Mouse (Mus musculus): ENCODE measurements around the gene F2. TPM values are rescaled to one million over a fixed set of nuclear protein-coding genes. Genes with fewer than 3 reads are reported as not detected.

Gene F2
- polyA plus RNA-seq, 1 experiment from 2014 or later: 0.72 TPM

GRCm38 (mm10) chr2:91645811-91646210, 9.6 kb upstream of the F2 start:
- H3K4me1 ChIP-seq: peaks cover 11% of the 10 kb centered on the region
- no peak overlapping the region for H3K27ac ChIP-seq (replicated peaks)
- H3K27me3 ChIP-seq (replicated peaks): no peaks in the 10 kb centered on the region
- WGBS: 93% methylated on average over 11 of the region's 11 CpGs
- no peak for ATAC-seq (ENCODE audit: extremely low read depth, insufficient number of reproducible peaks, low FRiP score, low TSS enrichment)
- peaks cover 61% of the 10 kb centered on the region for H3K36me3 ChIP-seq
- no peak overlapping the region for H3K4me2 ChIP-seq
- H3K9me3 ChIP-seq: no peaks in the 10 kb centered on the region
- H3K4me3 ChIP-seq: no peak overlapping the region
- H3K9ac ChIP-seq: no peak overlapping the region

DNA sequence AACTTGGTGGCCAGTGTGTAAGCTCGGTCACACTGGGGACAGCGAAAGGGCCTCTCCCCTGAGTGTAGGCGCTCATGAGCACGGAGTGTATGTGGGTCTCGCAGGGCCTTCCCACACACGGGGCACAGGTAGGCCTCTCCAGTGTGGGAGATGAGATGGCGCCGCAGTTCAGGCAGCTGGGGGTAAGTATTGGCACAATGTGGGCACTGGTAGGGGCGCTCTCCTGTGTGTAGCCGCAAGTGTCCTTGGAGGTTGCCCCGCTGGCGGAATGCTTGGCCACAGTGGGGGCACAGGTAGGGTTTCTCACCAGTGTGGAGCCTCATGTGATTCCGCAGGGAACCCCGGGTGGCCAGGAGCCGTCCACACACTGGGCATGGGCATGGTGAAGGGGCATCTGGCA, 9.1 kb upstream of the F2 start:
- Histone ChIP-seq H3K4me1 (peaks cover 9% of the 10 kb centered on the region), H3K4me2 (no peak overlapping the region), H3K36me3 (peaks cover 61% of the 10 kb centered on the region), H3K9me3 (no peaks in the 10 kb centered on the region), H3K27ac (replicated peaks) (no peak overlapping the region), H3K9ac (no peak overlapping the region), H3K27me3 (replicated peaks) (no peaks in the 10 kb centered on the region), H3K4me3 (no peak overlapping the region)
- ATAC-seq (ENCODE audit: extremely low read depth, insufficient number of reproducible peaks, low FRiP score, low TSS enrichment): no peak
- 94% methylated on average over 15 of the region's 15 CpGs for WGBS

DNA sequence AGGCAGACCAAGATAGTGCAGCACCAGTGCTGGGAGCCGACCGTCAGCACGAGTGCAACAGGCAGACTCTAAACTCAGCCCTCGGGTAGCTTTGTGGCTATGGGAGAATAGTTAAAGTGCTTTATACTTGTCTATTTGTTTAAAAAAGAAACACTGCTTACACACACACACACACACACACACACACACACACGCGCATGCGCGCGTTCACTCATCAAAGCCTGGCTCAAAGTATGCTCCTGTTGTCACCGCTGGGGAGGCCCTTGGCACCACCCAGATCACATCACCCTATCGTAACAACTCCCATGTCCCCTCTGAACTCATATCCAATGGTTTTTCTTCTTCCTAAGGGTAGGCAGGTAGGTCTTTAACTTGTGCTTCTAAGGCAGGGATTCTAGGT, 7.8 kb upstream of the F2 start:
- no peak overlapping the region for H3K4me3 ChIP-seq
- WGBS: 92% methylated on average over 11 of the region's 11 CpGs
- H3K36me3 ChIP-seq: peaks cover 61% of the 10 kb centered on the region
- H3K9ac ChIP-seq: no peak overlapping the region
- no peak overlapping the region for H3K4me2 ChIP-seq
- H3K4me1 ChIP-seq: peaks cover 7% of the 10 kb centered on the region
- no peak overlapping the region for H3K27ac ChIP-seq (replicated peaks)
- no peaks in the 10 kb centered on the region for H3K27me3 ChIP-seq (replicated peaks)
- H3K9me3 ChIP-seq: no peaks in the 10 kb centered on the region
- ATAC-seq (ENCODE audit: extremely low read depth, insufficient number of reproducible peaks, low FRiP score, low TSS enrichment): no peak

DNA sequence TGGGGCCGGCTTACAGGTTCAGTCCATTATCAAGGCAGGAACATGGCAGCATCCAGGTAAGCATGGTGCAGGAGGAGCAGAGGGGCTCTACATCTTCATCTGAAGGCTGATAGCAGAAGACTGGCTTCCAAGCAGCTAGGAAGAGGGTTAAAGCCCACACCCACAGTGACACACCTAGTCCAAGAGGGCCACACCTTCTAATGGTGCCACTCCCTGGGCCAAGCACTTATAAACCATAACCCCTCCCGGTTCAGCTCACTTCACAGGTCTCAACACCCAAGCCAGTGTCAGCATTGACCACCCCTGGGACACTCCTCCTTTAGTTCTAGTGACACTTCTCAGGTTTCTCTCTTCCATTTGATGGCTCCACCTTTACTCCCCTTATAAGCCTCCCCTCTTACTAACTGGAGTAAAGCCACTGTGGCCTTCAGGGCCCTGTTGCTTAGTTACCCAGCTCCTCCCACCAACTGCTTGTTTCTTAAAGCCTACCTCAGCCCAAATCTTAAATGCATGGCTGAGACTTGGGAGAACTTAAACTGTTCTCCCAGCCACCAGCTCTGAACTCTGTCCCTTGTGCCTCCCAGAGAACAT, 6.7 kb upstream of the F2 start:
- Histone ChIP-seq H3K9me3 (no peaks in the 10 kb centered on the region), H3K27ac (replicated peaks) (no peak overlapping the region), H3K4me1 (no peaks in the 10 kb centered on the region), H3K4me2 (no peak overlapping the region), H3K27me3 (replicated peaks) (no peaks in the 10 kb centered on the region), H3K36me3 (peaks cover 59% of the 10 kb centered on the region), H3K4me3 (no peak overlapping the region), H3K9ac (no peak overlapping the region)
- ATAC-seq (ENCODE audit: extremely low read depth, insufficient number of reproducible peaks, low FRiP score, low TSS enrichment): no peak
- 64% methylated on average over 2 of the region's 2 CpGs for WGBS

DNA sequence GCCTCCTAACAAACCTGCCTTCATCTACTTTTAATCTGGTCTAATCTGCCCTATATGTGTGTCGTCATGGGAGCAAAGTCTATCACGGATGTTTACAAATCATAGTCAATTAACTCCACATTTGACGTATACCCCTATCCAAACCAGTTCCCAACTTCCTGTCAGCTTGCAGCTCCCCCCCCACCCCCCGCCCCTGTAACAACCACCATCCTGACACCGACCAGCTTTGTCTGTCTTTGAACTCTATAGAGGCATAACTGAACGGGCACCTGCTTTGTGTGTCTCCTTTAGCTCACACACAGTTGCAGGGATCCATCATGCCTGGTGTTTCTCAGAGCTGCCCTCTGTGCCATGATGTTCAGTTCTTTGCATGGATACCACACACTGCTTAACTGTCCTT, 2.7 kb upstream of the F2 start:
- H3K4me1 ChIP-seq: no peaks in the 10 kb centered on the region
- H3K36me3 ChIP-seq: peaks cover 19% of the 10 kb centered on the region
- H3K9me3 ChIP-seq: no peaks in the 10 kb centered on the region
- H3K27ac ChIP-seq (replicated peaks): no peak overlapping the region
- H3K4me2 ChIP-seq: no peak overlapping the region
- WGBS: 69% methylated on average over 6 of the region's 6 CpGs
- no peak overlapping the region for H3K4me3 ChIP-seq
- H3K27me3 ChIP-seq (replicated peaks): no peaks in the 10 kb centered on the region
- no peak overlapping the region for H3K9ac ChIP-seq
- ATAC-seq (ENCODE audit: extremely low read depth, insufficient number of reproducible peaks, low FRiP score, low TSS enrichment): no peak

- no peak overlapping the region for H3K4me3 ChIP-seq
- ATAC-seq (ENCODE audit: extremely low read depth, insufficient number of reproducible peaks, low FRiP score, low TSS enrichment): no peak; the same call in 1 of the 2 replicates
- 72% methylated on average over 5 of the region's 5 CpGs for WGBS
- no peaks in the 10 kb centered on the region for H3K36me3 ChIP-seq
- no peak overlapping the region for H3K4me2 ChIP-seq
- H3K9ac ChIP-seq: no peak overlapping the region
- no peak overlapping the region for H3K27ac ChIP-seq (replicated peaks)
- H3K27me3 ChIP-seq (replicated peaks): no peaks in the 10 kb centered on the region
- no peaks in the 10 kb centered on the region for H3K4me1 ChIP-seq
- H3K9me3 ChIP-seq: no peaks in the 10 kb centered on the region
These were observed 619 bp upstream of the F2 start for GRCm38 (mm10) chr2:91636727-91637338.

- Histone ChIP-seq H3K36me3 (no peaks in the 10 kb centered on the region), H3K9me3 (no peaks in the 10 kb centered on the region), H3K27me3 (replicated peaks) (no peaks in the 10 kb centered on the region), H3K27ac (replicated peaks) (no peak overlapping the region), H3K4me2 (no peak overlapping the region), H3K4me1 (no peaks in the 10 kb centered on the region), H3K4me3 (no peak overlapping the region), H3K9ac (no peak overlapping the region)
- 81% methylated on average over 11 of the region's 11 CpGs for WGBS
- no peak for ATAC-seq (ENCODE audit: extremely low read depth, insufficient number of reproducible peaks, low FRiP score, low TSS enrichment)
These were observed 728 bp downstream of the F2 start for GRCm38 (mm10) chr2:91635486-91635885.

GRCm38 (mm10) chr2:91634841-91635240, 1.4 kb downstream of the F2 start:
- Histone ChIP-seq H3K4me3 (no peak overlapping the region), H3K36me3 (no peaks in the 10 kb centered on the region), H3K9me3 (no peaks in the 10 kb centered on the region), H3K27me3 (replicated peaks) (no peaks in the 10 kb centered on the region), H3K4me2 (no peak overlapping the region), H3K4me1 (no peaks in the 10 kb centered on the region), H3K27ac (replicated peaks) (no peak overlapping the region), H3K9ac (no peak overlapping the region)
- no peak for ATAC-seq (ENCODE audit: extremely low read depth, insufficient number of reproducible peaks, low FRiP score, low TSS enrichment)
- WGBS: 62% methylated on average over 9 of the region's 9 CpGs

- H3K4me1 ChIP-seq: no peaks in the 10 kb centered on the region
- ATAC-seq (ENCODE audit: extremely low read depth, insufficient number of reproducible peaks, low FRiP score, low TSS enrichment): no peak
- no peak overlapping the region for H3K4me2 ChIP-seq
- H3K27me3 ChIP-seq (replicated peaks): no peaks in the 10 kb centered on the region
- H3K27ac ChIP-seq (replicated peaks): no peak overlapping the region
- WGBS: 59% methylated on average over 12 of the region's 12 CpGs
- no peak overlapping the region for H3K4me3 ChIP-seq
- no peaks in the 10 kb centered on the region for H3K36me3 ChIP-seq
- no peak overlapping the region for H3K9ac ChIP-seq
- H3K9me3 ChIP-seq: no peaks in the 10 kb centered on the region
These were observed 2.8 kb downstream of the F2 start for GRCm38 (mm10) chr2:91633334-91633977.

DNA sequence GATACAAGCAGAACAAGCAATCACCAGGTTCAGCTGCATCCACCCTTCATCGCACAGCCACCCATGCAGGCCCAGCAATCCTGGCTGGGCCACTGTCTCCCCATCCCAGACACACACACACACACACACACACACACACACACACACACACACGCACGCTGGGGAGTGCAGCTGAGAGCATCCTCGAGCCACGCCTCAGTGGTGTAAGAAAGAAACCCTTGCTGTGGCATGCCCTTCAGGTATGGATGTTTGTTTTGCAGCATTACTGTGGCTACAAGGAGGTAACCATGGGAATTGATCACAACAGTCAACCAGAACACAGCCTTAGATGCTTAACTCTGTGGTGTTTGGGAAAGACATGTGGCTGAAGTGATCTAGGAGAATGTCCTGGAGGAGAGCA, 3.9 kb downstream of the F2 start:
- Histone ChIP-seq H3K27ac (replicated peaks) (no peak overlapping the region), H3K4me2 (no peak overlapping the region), H3K9me3 (no peaks in the 10 kb centered on the region), H3K27me3 (replicated peaks) (no peaks in the 10 kb centered on the region), H3K9ac (no peak overlapping the region), H3K4me1 (no peaks in the 10 kb centered on the region), H3K36me3 (no peaks in the 10 kb centered on the region), H3K4me3 (no peak overlapping the region)
- 80% methylated on average over 5 of the region's 5 CpGs for WGBS
- no peak for ATAC-seq (ENCODE audit: extremely low read depth, insufficient number of reproducible peaks, low FRiP score, low TSS enrichment)

GRCm38 (mm10) chr2:91631826-91632225, 4.4 kb downstream of the F2 start:
- Histone ChIP-seq H3K36me3 (no peaks in the 10 kb centered on the region), H3K9me3 (no peaks in the 10 kb centered on the region), H3K4me3 (no peak overlapping the region), H3K4me1 (no peaks in the 10 kb centered on the region), H3K9ac (no peak overlapping the region), H3K27me3 (replicated peaks) (no peaks in the 10 kb centered on the region), H3K4me2 (no peak overlapping the region), H3K27ac (replicated peaks) (no peak overlapping the region)
- no peak for ATAC-seq (ENCODE audit: extremely low read depth, insufficient number of reproducible peaks, low FRiP score, low TSS enrichment)
- 84% methylated on average over 5 of the region's 5 CpGs for WGBS

DNA sequence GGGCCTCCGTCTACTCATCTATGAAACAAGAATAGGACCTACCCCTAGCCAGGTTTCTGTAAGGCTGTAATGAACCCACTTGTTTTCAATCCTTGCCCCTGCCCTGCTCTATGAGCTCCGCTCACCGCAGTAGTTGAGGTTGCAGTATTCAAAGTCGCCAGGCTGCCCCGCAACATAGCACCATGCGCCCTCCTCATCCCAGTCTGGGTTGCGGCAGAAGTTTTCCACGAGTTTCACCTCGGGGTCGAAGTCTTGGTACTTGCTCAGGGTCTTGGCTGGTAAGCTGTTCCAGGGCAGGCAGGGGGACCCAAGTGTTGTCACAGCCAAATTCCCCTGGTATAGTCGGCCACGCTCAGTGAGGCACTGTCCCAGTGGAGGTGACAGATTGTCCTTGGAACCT, 5.8 kb downstream of the F2 start:
- no peak overlapping the region for H3K27ac ChIP-seq (replicated peaks)
- WGBS: 82% methylated on average over 12 of the region's 12 CpGs
- no peaks in the 10 kb centered on the region for H3K9me3 ChIP-seq
- no peaks in the 10 kb centered on the region for H3K4me1 ChIP-seq
- no peaks in the 10 kb centered on the region for H3K27me3 ChIP-seq (replicated peaks)
- no peak for ATAC-seq (ENCODE audit: extremely low read depth, insufficient number of reproducible peaks, low FRiP score, low TSS enrichment)
- H3K9ac ChIP-seq: no peak overlapping the region
- no peak overlapping the region for H3K4me3 ChIP-seq
- H3K4me2 ChIP-seq: no peak overlapping the region
- H3K36me3 ChIP-seq: no peaks in the 10 kb centered on the region
